In the genomic region with DNA sequence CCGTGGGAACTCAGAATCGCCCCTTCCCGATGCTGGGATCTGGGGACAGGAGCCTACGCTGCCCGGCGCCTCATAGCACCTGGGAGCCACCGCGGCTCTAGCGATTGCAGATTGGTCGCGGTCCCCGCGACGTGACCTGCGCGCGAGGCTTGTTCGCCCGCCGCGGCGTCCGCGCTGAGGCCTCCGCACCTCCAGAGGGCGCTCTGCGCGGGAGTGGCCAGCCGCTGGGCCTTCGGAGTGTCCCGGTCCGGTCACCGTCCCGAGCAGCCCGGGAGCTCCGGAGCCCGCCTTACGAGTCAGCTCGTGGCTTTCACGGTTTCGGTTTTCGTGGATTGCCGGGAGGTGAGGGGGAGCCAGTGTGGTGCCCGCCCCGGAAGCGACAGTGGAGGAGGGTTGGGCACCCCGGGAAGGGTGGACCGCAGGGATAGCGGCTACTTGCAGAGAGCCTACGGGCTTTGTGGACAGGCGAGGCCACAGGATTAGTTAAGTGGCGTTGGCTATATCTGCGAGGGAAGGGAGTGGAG, we compare ENCODE assay signal across 8 mouse cellular contexts. TPM values are rescaled to one million over a fixed set of nuclear protein-coding genes. Genes with fewer than 3 reads are reported as not detected.
DNase-seq lines count a peak whose midpoint lies in the region; ATAC-seq and TF ChIP-seq lines count a peak whose summit lies in the region.

No protein-coding gene starts in this region.

- peak overlapping the region; percentile 75 for H3K27ac ChIP-seq in forebrain, embryonic 13.5 days
- peak overlapping the region; percentile 96 for H3K27ac ChIP-seq in lung, embryonic 14.5 days (ENCODE audit: low read depth)

- peak; percentile 81 for ATAC-seq in forebrain, embryonic 13.5 days
- peak; percentile 82 for ATAC-seq in lung, embryonic 14.5 days (ENCODE audit: insufficient read depth)
- ATAC-seq in neutrophil, adult 5-6 weeks (ENCODE audit: extremely low read depth, insufficient number of reproducible peaks, low FRiP score, poor library complexity, severe bottlenecking), result peak; percentile 72

- TF ChIP-seq CTCF in E14TG2a.4 (conservative IDR thresholded peaks at IDR 0.05; ENCODE audit: low read length), result no peak; the same call in 1 of the 2 replicates
- peak; percentile 63 for TF ChIP-seq CTCF in lung, embryonic 14.5 days (IDR thresholded peaks at IDR 0.05; ENCODE audit: low read depth)

- peaks cover 20% of the 10 kb centered on the region for H3K27me3 ChIP-seq in E14TG2a.4 (ENCODE audit: insufficient read depth, low read length)
- H3K27me3 ChIP-seq in forebrain, embryonic 13.5 days, result peaks cover 9% of the 10 kb centered on the region
- H3K27me3 ChIP-seq in lung, embryonic 14.5 days (ENCODE audit: insufficient read depth, low read length), result peaks cover 6% of the 10 kb centered on the region

- peak; percentile 82 for DNase-seq in c-Kit-positive CD71-positive TER-119-positive erythroid progenitor cells, embryonic 14.5 days (ENCODE audit: low spot score)
- peak; percentile 96 to 98 for DNase-seq in heart, postnatal 14 days
- peak; percentile 86 to 92 for DNase-seq in layer of hippocampus, adult 18-20 months (ENCODE audit: low spot score in 2 of 2)
- peak; percentile 92 for DNase-seq in lung, embryonic 14.5 days
- peak; percentile 84 for DNase-seq in testis, postnatal 14 days (ENCODE audit: low spot score)

- H3K4me1 ChIP-seq in E14TG2a.4 (replicated peaks; ENCODE audit: low read depth, low read length), result peaks cover 38% of the 10 kb centered on the region
- H3K4me1 ChIP-seq in forebrain, embryonic 13.5 days, result peaks cover 26% of the 10 kb centered on the region
- H3K4me1 ChIP-seq in lung, embryonic 14.5 days (ENCODE audit: insufficient read depth), result peaks cover 8% of the 10 kb centered on the region

- under 1% methylated on average over 53 of the region's 53 CpGs for WGBS in forebrain, embryonic 13.5 days
- whole genome bisulfite sequencing in lung, embryonic 14.5 days, result under 1% methylated on average over 53 of the region's 53 CpGs

- H3K9ac ChIP-seq in forebrain, embryonic 13.5 days, result peak overlapping the region; percentile 86
- H3K9ac ChIP-seq in lung, embryonic 14.5 days, result peak overlapping the region; percentile 82

- H3K4me2 ChIP-seq in forebrain, embryonic 13.5 days, result peak overlapping the region; percentile 77
- H3K4me2 ChIP-seq in lung, embryonic 14.5 days, result peak overlapping the region; percentile 75

- peak overlapping the region; percentile 89 for H3K4me3 ChIP-seq in E14TG2a.4 (replicated peaks; ENCODE audit: low read length)
- peak overlapping the region; percentile 83 for H3K4me3 ChIP-seq in forebrain, embryonic 13.5 days
- peak overlapping the region; percentile 77 for H3K4me3 ChIP-seq in lung, embryonic 14.5 days (ENCODE audit: low read depth, low read length)

- intact Hi-C loops in heart, postnatal 14 days (cut with DNase I), result no loop called here

- H3K36me3 ChIP-seq in E14TG2a.4 (ENCODE audit: insufficient read depth, low read length), result peaks cover 6% of the 10 kb centered on the region
- H3K36me3 ChIP-seq in forebrain, embryonic 13.5 days (ENCODE audit: poor library complexity, severe bottlenecking), result peaks cover 35% of the 10 kb centered on the region
- H3K36me3 ChIP-seq in lung, embryonic 14.5 days (ENCODE audit: insufficient read depth), result peaks cover 23% of the 10 kb centered on the region

- no peaks in the 10 kb centered on the region for H3K9me3 ChIP-seq in E14TG2a.4 (ENCODE audit: low read length)
- no peaks in the 10 kb centered on the region for H3K9me3 ChIP-seq in forebrain, embryonic 13.5 days (replicated peaks)
- H3K9me3 ChIP-seq in lung, embryonic 14.5 days (ENCODE audit: low read depth, low read length), result no peaks in the 10 kb centered on the region

RNA-seq across cellular contexts. Expression of a gene that starts 9.7 kb away (rescaled TPM):
- 13.7 and 20.2 TPM in 2 replicates for polyA plus RNA-seq in forebrain, embryonic 13.5 days (2015; fragmentation: Nextera tagmentation; extraction: Ambion mirVana)
- total RNA-seq in heart, postnatal 14 days (2021), result 1 to 10 TPM; 9.1 TPM
- total RNA-seq in layer of hippocampus, adult 18-20 months (2021), result 1,000 to 10,000 TPM; 1,288 to 1,307 TPM
- 14.9 and 17.5 TPM in 2 replicates for polyA plus RNA-seq in lung, embryonic 14.5 days (2014; fragmentation: Nextera tagmentation; extraction: Ambion mirVana)
- not detected in 2 replicates for total RNA-seq in neutrophil, adult 5-6 weeks (2017)

RNA-seq across cellular contexts. Expression of a gene that starts 10.8 kb away (rescaled TPM):
- polyA plus RNA-seq in forebrain, embryonic 13.5 days (2015; fragmentation: Nextera tagmentation; extraction: Ambion mirVana), result 49.0 and 52.4 TPM in 2 replicates
- 10 to 100 TPM; 32.2 to 36.5 TPM for total RNA-seq in heart, postnatal 14 days (2021)
- total RNA-seq in layer of hippocampus, adult 18-20 months (2021), result 10 to 100 TPM; 69.3 to 77.0 TPM
- 46.1 and 51.9 TPM in 2 replicates for polyA plus RNA-seq in lung, embryonic 14.5 days (2014; fragmentation: Nextera tagmentation; extraction: Ambion mirVana)
- 120 and 134 TPM in 2 replicates for total RNA-seq in neutrophil, adult 5-6 weeks (2017)

RNA-seq across cellular contexts. Expression of a gene that starts 18.9 kb away (rescaled TPM):
- 59.6 and 60.4 TPM in 2 replicates for polyA plus RNA-seq in forebrain, embryonic 13.5 days (2015; fragmentation: Nextera tagmentation; extraction: Ambion mirVana)
- 10 to 100 TPM; 45.3 to 48.2 TPM for total RNA-seq in heart, postnatal 14 days (2021)
- total RNA-seq in layer of hippocampus, adult 18-20 months (2021), result 100 to 1,000 TPM; 153 to 155 TPM
- polyA plus RNA-seq in lung, embryonic 14.5 days (2014; fragmentation: Nextera tagmentation; extraction: Ambion mirVana), result 32.4 and 33.3 TPM in 2 replicates
- 31.8 and 39.5 TPM in 2 replicates for total RNA-seq in neutrophil, adult 5-6 weeks (2017)

RNA-seq across cellular contexts. Expression of a gene that starts 25.2 kb away (rescaled TPM):
- 0.20 TPM in 1 of 2 replicates, not detected in the other for polyA plus RNA-seq in forebrain, embryonic 13.5 days (2015; fragmentation: Nextera tagmentation; extraction: Ambion mirVana)
- total RNA-seq in heart, postnatal 14 days (2021), result 1 to 10 TPM; 3.8 to 6.5 TPM
- under 1 TPM in 1 of 2 experiments, not detected in 1; 0.51 TPM for total RNA-seq in layer of hippocampus, adult 18-20 months (2021)
- 1.6 TPM in 1 of 2 replicates, not detected in the other for polyA plus RNA-seq in lung, embryonic 14.5 days (2014; fragmentation: Nextera tagmentation; extraction: Ambion mirVana)
- 246 and 252 TPM in 2 replicates for total RNA-seq in neutrophil, adult 5-6 weeks (2017)

RNA-seq across cellular contexts. Expression of a gene that starts 32.8 kb away (rescaled TPM):
- 28.5 and 30.1 TPM in 2 replicates for polyA plus RNA-seq in forebrain, embryonic 13.5 days (2015; fragmentation: Nextera tagmentation; extraction: Ambion mirVana)
- 10 to 100 TPM; 65.0 to 75.7 TPM for total RNA-seq in heart, postnatal 14 days (2021)
- total RNA-seq in layer of hippocampus, adult 18-20 months (2021), result 10 to 100 TPM; 35.1 to 41.4 TPM
- polyA plus RNA-seq in lung, embryonic 14.5 days (2014; fragmentation: Nextera tagmentation; extraction: Ambion mirVana), result 28.0 and 28.2 TPM in 2 replicates
- total RNA-seq in neutrophil, adult 5-6 weeks (2017), result 2.9 and 4.1 TPM in 2 replicates

Comparison
In these comparisons a context has a peak if more than half of its experiments do, and no peak if none do; other contexts are left out.
1. Peak in every context shown above with its lines: DNase-seq, ATAC-seq, H3K4me3 ChIP-seq and H3K27ac ChIP-seq.
2. RNA of a gene that starts 9.7 kb away (total RNA-seq): 1,288 to 1,307 TPM in layer of hippocampus, adult 18-20 months; 9.1 TPM in heart, postnatal 14 days and not detected in neutrophil, adult 5-6 weeks; every median in the first group is over 100 times any median in the second.